Mouse (Mus musculus): ENCODE results near the gene Ifna11. TPM values are rescaled to one million over a fixed set of nuclear protein-coding genes. Genes with fewer than 3 reads are reported as not detected.
"Not testable (repeated sequence)": the region's sequence is repeated elsewhere in the genome, so short reads cannot be mapped to it uniquely, and the experiment has no call there.

Ifna11 gene
- total and polyA plus RNA-seq, 2 experiments from 2014 or later: not detected

GRCm38 (mm10) chr4:88815928-88816327 lies 3.8 kb upstream of the Ifna11 start, which contains the start of gene Ifna7:
Gene Ifna7, plus strand, starts transcription at chr4:88816228.
- no peak within 1 kb of the TSS for H3K4me3 ChIP-seq (ENCODE audit: low read depth, low read length)
- DNase-seq (no peak), ATAC-seq (no peak)
- TF ChIP-seq CTCF (IDR thresholded peaks at IDR 0.05; ENCODE audit: low read depth): no peak
- WGBS: 62% methylated on average over 3 of the region's 3 CpGs
- H3K9ac ChIP-seq: no peak within 1 kb of the TSS
- H3K4me1 ChIP-seq (ENCODE audit: insufficient read depth): no peaks in the 10 kb centered on the region
- H3K27me3 ChIP-seq (ENCODE audit: insufficient read depth, low read length): no peaks in the 10 kb centered on the region
- H3K9me3 ChIP-seq (ENCODE audit: low read length): no peaks in the 10 kb centered on the region
- no peak within 1 kb of the TSS for H3K27ac ChIP-seq (ENCODE audit: low read depth, low read length)
- H3K36me3 ChIP-seq (ENCODE audit: insufficient read depth): no peaks in the 10 kb centered on the region
- H3K4me2 ChIP-seq (ENCODE audit: low read depth): no peak within 1 kb of the TSS

GRCm38 (mm10) chr4:88822995-88823394 lies 3.2 kb downstream of the Ifna11 start:
- WGBS: 26% methylated on average over 4 of the region's 4 CpGs
- H3K4me3 ChIP-seq (ENCODE audit: low read depth, low read length): no peak overlapping the region
- H3K9ac ChIP-seq: no peak overlapping the region
- TF ChIP-seq CTCF (IDR thresholded peaks at IDR 0.05; ENCODE audit: low read depth): peak; percentile 69
- H3K36me3 ChIP-seq (ENCODE audit: insufficient read depth): no peaks in the 10 kb centered on the region
- H3K4me2 ChIP-seq (ENCODE audit: low read depth): no peak overlapping the region
- ATAC-seq (no peak), DNase-seq (peak; percentile 36)
- H3K27ac ChIP-seq (ENCODE audit: low read depth, low read length): no peak overlapping the region
- H3K4me1 ChIP-seq (ENCODE audit: insufficient read depth): no peaks in the 10 kb centered on the region
- H3K9me3 ChIP-seq (ENCODE audit: low read length): no peaks in the 10 kb centered on the region
- H3K27me3 ChIP-seq (ENCODE audit: insufficient read depth, low read length): no peaks in the 10 kb centered on the region

GRCm38 (mm10) chr4:88827116-88827515 lies 7.4 kb downstream of the Ifna11 start, which contains the start of gene Ifna6:
Gene Ifna6, plus strand, starts transcription at chr4:88827416.
- H3K9me3 ChIP-seq (ENCODE audit: low read length); H3K4me2 ChIP-seq (ENCODE audit: low read depth); H3K27ac ChIP-seq (ENCODE audit: low read depth, low read length); ATAC-seq; H3K36me3 ChIP-seq (ENCODE audit: insufficient read depth); H3K9ac ChIP-seq; H3K4me3 ChIP-seq (ENCODE audit: low read depth, low read length); DNase-seq; H3K4me1 ChIP-seq (ENCODE audit: insufficient read depth); H3K27me3 ChIP-seq (ENCODE audit: insufficient read depth, low read length): not testable (repeated sequence)

GRCm38 (mm10) chr4:88830523-88830922 lies 10.8 kb downstream of the Ifna11 start:
- peak; percentile 66 for TF ChIP-seq CTCF (IDR thresholded peaks at IDR 0.05; ENCODE audit: low read depth)
- no peaks in the 10 kb centered on the region for H3K36me3 ChIP-seq (ENCODE audit: insufficient read depth)
- no peak overlapping the region for H3K4me2 ChIP-seq (ENCODE audit: low read depth)
- H3K9ac ChIP-seq: no peak overlapping the region
- 22% methylated on average over 4 of the region's 4 CpGs for WGBS
- ATAC-seq (no peak), DNase-seq (peak; percentile 57)
- no peaks in the 10 kb centered on the region for H3K27me3 ChIP-seq (ENCODE audit: insufficient read depth, low read length)
- no peak overlapping the region for H3K4me3 ChIP-seq (ENCODE audit: low read depth, low read length)
- no peaks in the 10 kb centered on the region for H3K9me3 ChIP-seq (ENCODE audit: low read length)
- H3K27ac ChIP-seq (ENCODE audit: low read depth, low read length): no peak overlapping the region
- no peaks in the 10 kb centered on the region for H3K4me1 ChIP-seq (ENCODE audit: insufficient read depth)

- not testable (repeated sequence) for H3K4me1 ChIP-seq (ENCODE audit: insufficient read depth); H3K27ac ChIP-seq (ENCODE audit: low read depth, low read length); H3K9me3 ChIP-seq (ENCODE audit: low read length); H3K4me2 ChIP-seq (ENCODE audit: low read depth); H3K36me3 ChIP-seq (ENCODE audit: insufficient read depth); H3K4me3 ChIP-seq (ENCODE audit: low read depth, low read length); ATAC-seq; H3K9ac ChIP-seq; DNase-seq; H3K27me3 ChIP-seq (ENCODE audit: insufficient read depth, low read length)
- 78% methylated on average over 1 of the region's 1 CpGs for WGBS
Measured at GRCm38 (mm10) chr4:88835225-88835624, 15.5 kb downstream of the Ifna11 start, which contains the start of gene Ifna5. Gene Ifna5, plus strand, starts transcription at chr4:88835525.

- DNase-seq: no peak
- Histone ChIP-seq H3K4me1 (ENCODE audit: insufficient read depth) (no peaks in the 10 kb centered on the region), H3K27ac (ENCODE audit: low read depth, low read length) (no peak overlapping the region), H3K4me2 (ENCODE audit: low read depth) (no peak overlapping the region), H3K9me3 (ENCODE audit: low read length) (no peaks in the 10 kb centered on the region), H3K9ac (no peak overlapping the region), H3K27me3 (ENCODE audit: insufficient read depth, low read length) (no peaks in the 10 kb centered on the region), H3K36me3 (ENCODE audit: insufficient read depth) (no peaks in the 10 kb centered on the region), H3K4me3 (ENCODE audit: low read depth, low read length) (no peak overlapping the region)
- 41% methylated on average over 3 of the region's 3 CpGs for WGBS
- peak; percentile 58 for TF ChIP-seq CTCF (IDR thresholded peaks at IDR 0.05; ENCODE audit: low read depth)
- ATAC-seq: no peak
Measured at GRCm38 (mm10) chr4:88838828-88839227, 19.1 kb downstream of the Ifna11 start.

- no peak for TF ChIP-seq CTCF (IDR thresholded peaks at IDR 0.05; ENCODE audit: low read depth)
- no peak for ATAC-seq
- H3K27ac ChIP-seq (ENCODE audit: low read depth, low read length): no peak overlapping the region
- H3K27me3 ChIP-seq (ENCODE audit: insufficient read depth, low read length): no peaks in the 10 kb centered on the region
- no peaks in the 10 kb centered on the region for H3K4me1 ChIP-seq (ENCODE audit: insufficient read depth)
- no peak overlapping the region for H3K4me3 ChIP-seq (ENCODE audit: low read depth, low read length)
- no peaks in the 10 kb centered on the region for H3K9me3 ChIP-seq (ENCODE audit: low read length)
- H3K4me2 ChIP-seq (ENCODE audit: low read depth): no peak overlapping the region
- no peak overlapping the region for H3K9ac ChIP-seq
- H3K36me3 ChIP-seq (ENCODE audit: insufficient read depth): no peaks in the 10 kb centered on the region
- WGBS: 65% methylated on average over 3 of the region's 3 CpGs
- DNase-seq: no peak
Measured at GRCm38 (mm10) chr4:88840058-88840457, 20.3 kb downstream of the Ifna11 start.

Data from forebrain, postnatal 0 days (tissue).